Mouse (Mus musculus) fibroblast of lung, adult 2 months (primary cell): ENCODE measurements at regions not wholly inside any gene's neighbourhood (a gene's known extent, or its start where the extent isn't known, plus 50 kb on each side); places are given as distances from the start of the nearest gene placed in this dataset.

Experiments
- DNase-seq: peaks from one replicate; pipeline ENCODE4 v3.0.0-alpha.2; 2011; ENCODE audit warnings: low read depth

GRCm38 (mm10) chr5:119059223-119059622, 498.7 kb downstream of the Med13l start:
- DNase-seq = no peak

GRCm38 (mm10) chr5:119060886-119061285, 500.4 kb downstream of the Med13l start:
- DNase-seq = no peak

- DNase-seq = no peak
Observed at GRCm38 (mm10) chr5:119062478-119062877, 502.0 kb downstream of the Med13l start.

GRCm38 (mm10) chr5:119066666-119067065, 506.2 kb downstream of the Med13l start:
- DNase-seq = no peak

- no peak for DNase-seq
Observed at GRCm38 (mm10) chr5:119069765-119070333, 509.4 kb downstream of the Med13l start.

GRCm38 (mm10) chr5:119072712-119073111, 512.2 kb downstream of the Med13l start:
- no peak for DNase-seq

- DNase-seq = no peak
Observed at GRCm38 (mm10) chr5:119080747-119081146, 520.3 kb downstream of the Med13l start.

- DNase-seq = no peak
Observed at GRCm38 (mm10) chr5:119082895-119083294, 522.4 kb downstream of the Med13l start.

GRCm38 (mm10) chr5:119097576-119098193, 537.2 kb downstream of the Med13l start:
- no peak for DNase-seq

- DNase-seq = no peak
Observed at GRCm38 (mm10) chr5:119099817-119100216, 539.3 kb downstream of the Med13l start.

- no peak for DNase-seq
Observed at GRCm38 (mm10) chr5:119103503-119103902, 543.0 kb downstream of the Med13l start.

GRCm38 (mm10) chr5:119107898-119108297, 547.4 kb downstream of the Med13l start:
- no peak for DNase-seq

- peak; percentile 49 for DNase-seq
Observed at GRCm38 (mm10) chr5:119109501-119109900, 549.0 kb downstream of the Med13l start.

GRCm38 (mm10) chr5:119114074-119114473, 553.6 kb downstream of the Med13l start:
- DNase-seq = no peak

GRCm38 (mm10) chr5:119125745-119126144, 544.7 kb upstream of the Tbx3 start:
- DNase-seq = no peak

GRCm38 (mm10) chr5:119130176-119130575, 540.3 kb upstream of the Tbx3 start:
- DNase-seq = no peak

GRCm38 (mm10) chr5:119131461-119131860, 539.0 kb upstream of the Tbx3 start:
- DNase-seq = no peak

GRCm38 (mm10) chr5:119133378-119133777, 537.1 kb upstream of the Tbx3 start:
- no peak for DNase-seq

GRCm38 (mm10) chr5:119136916-119137315, 533.6 kb upstream of the Tbx3 start:
- DNase-seq = no peak

GRCm38 (mm10) chr5:119137409-119137808, 533.1 kb upstream of the Tbx3 start:
- no peak for DNase-seq

GRCm38 (mm10) chr5:119137821-119138221, 532.6 kb upstream of the Tbx3 start:
- no peak for DNase-seq

- no peak for DNase-seq
Observed at GRCm38 (mm10) chr5:119138293-119138692, 532.2 kb upstream of the Tbx3 start.

GRCm38 (mm10) chr5:119139336-119139735, 531.1 kb upstream of the Tbx3 start:
- no peak for DNase-seq

- no peak for DNase-seq
Observed at GRCm38 (mm10) chr5:119139816-119140215, 530.7 kb upstream of the Tbx3 start.
